Mouse (Mus musculus) small intestine, adult 2 months (tissue): ENCODE measurements at regions not wholly inside any gene's neighbourhood (a gene's known extent, or its start where the extent isn't known, plus 50 kb on each side); places are given as distances from the start of the nearest gene placed in this dataset.

Experiments
- H3K27ac ChIP-seq: fragments of 200-500 bp; 2 replicates; pipeline ENCODE4 v1.5.1; 2012; ENCODE audit warnings: low read depth, low read length, control low read depth, inconsistent platforms; ENCODE audit not compliant: insufficient read depth
- H3K27me3 ChIP-seq: fragments of 200-500 bp; 2 replicates; pipeline ENCODE4 v1.6.1; 2012; ENCODE audit warnings: mild to moderate bottlenecking, moderate library complexity, low read length, inconsistent platforms; ENCODE audit not compliant: control insufficient read depth, insufficient read depth
- H3K36me3 ChIP-seq: fragments of 200-500 bp; 2 replicates; pipeline ENCODE4 v1.6.1; 2012; ENCODE audit warnings: mild to moderate bottlenecking, low read length, control low read depth, inconsistent platforms; ENCODE audit not compliant: control insufficient read depth, insufficient read depth
- H3K4me1 ChIP-seq: fragments of 200-500 bp; 2 replicates; pipeline ENCODE4 v1.6.1; 2012; ENCODE audit warnings: low read length, inconsistent platforms, mixed read lengths; ENCODE audit not compliant: control insufficient read depth, insufficient read depth, insufficient read length
- H3K4me3 ChIP-seq: fragments of 200-500 bp; 2 replicates; pipeline ENCODE4 v1.5.1; 2012; ENCODE audit warnings: low read depth, mild to moderate bottlenecking, control low read depth, inconsistent platforms, low read length, moderate library complexity
- CTCF ChIP-seq: fragments of 200-500 bp; IDR thresholded peaks from 2 replicates; pipeline ENCODE4 v1.5.1; 2012; ENCODE audit warnings: low read depth, mild to moderate bottlenecking, control low read depth, inconsistent platforms, low read length, moderate library complexity, mixed read lengths; ENCODE audit not compliant: insufficient replicate concordance, insufficient read length; ENCODE audit errors: extremely low read depth
- POLR2A ChIP-seq: fragments of 200-500 bp; IDR thresholded peaks from 2 replicates; pipeline ENCODE4 v1.6.1; 2012; ENCODE audit warnings: low read depth, mild to moderate bottlenecking, control low read depth, inconsistent platforms, low read length, moderate library complexity
- WGBS: fragments of 180-500 bp; shearing (Covaris S2); methylation state at CpG from one replicate; pipeline ENCODE4 v1.1.7; 2018; 5-methylcytosine and 5-hydroxymethylcytosine counted together

GRCm38 (mm10) chr6:101464910-101465309, 87.2 kb upstream of the Pdzrn3 start:
- H3K27me3 ChIP-seq: no peaks in the 10 kb centered on the region
- no peak for TF ChIP-seq CTCF
- TF ChIP-seq POLR2A: no peak
- H3K4me1 ChIP-seq: no peaks in the 10 kb centered on the region
- no peaks in the 10 kb centered on the region for H3K36me3 ChIP-seq
- H3K4me3 ChIP-seq: no peak overlapping the region
- H3K27ac ChIP-seq: no peak overlapping the region
- WGBS: 81% methylated on average over 1 of the region's 1 CpGs

GRCm38 (mm10) chr6:101463812-101464320, 86.2 kb upstream of the Pdzrn3 start:
- Histone ChIP-seq H3K27me3 (no peaks in the 10 kb centered on the region), H3K27ac (no peak overlapping the region), H3K4me1 (no peaks in the 10 kb centered on the region), H3K4me3 (no peak overlapping the region), H3K36me3 (no peaks in the 10 kb centered on the region)
- 81% methylated on average over 3 of the region's 3 CpGs for WGBS
- TF ChIP-seq CTCF (no peak), POLR2A (no peak)

GRCm38 (mm10) chr6:101446720-101447119, 69.0 kb upstream of the Pdzrn3 start:
- 74% methylated on average over 5 of the region's 5 CpGs for WGBS
- TF ChIP-seq CTCF (no peak), POLR2A (no peak)
- H3K4me1 ChIP-seq: no peaks in the 10 kb centered on the region
- no peaks in the 10 kb centered on the region for H3K36me3 ChIP-seq
- H3K27me3 ChIP-seq: no peaks in the 10 kb centered on the region
- no peak overlapping the region for H3K4me3 ChIP-seq
- H3K27ac ChIP-seq: no peak overlapping the region

GRCm38 (mm10) chr6:101446316-101446715, 68.6 kb upstream of the Pdzrn3 start:
- Histone ChIP-seq H3K27ac (no peak overlapping the region), H3K36me3 (no peaks in the 10 kb centered on the region), H3K4me1 (no peaks in the 10 kb centered on the region), H3K27me3 (no peaks in the 10 kb centered on the region), H3K4me3 (no peak overlapping the region)
- 46% methylated on average over 2 of the region's 2 CpGs for WGBS
- TF ChIP-seq CTCF (no peak), POLR2A (no peak)

- H3K36me3 ChIP-seq: no peaks in the 10 kb centered on the region
- no peak overlapping the region for H3K27ac ChIP-seq
- no peak overlapping the region for H3K4me3 ChIP-seq
- H3K27me3 ChIP-seq: no peaks in the 10 kb centered on the region
- 90% methylated on average over 8 of the region's 8 CpGs for WGBS
- no peak for TF ChIP-seq POLR2A
- TF ChIP-seq CTCF: no peak
- H3K4me1 ChIP-seq: no peaks in the 10 kb centered on the region
These were observed 55.1 kb upstream of the Pdzrn3 start for GRCm38 (mm10) chr6:101432769-101433168.

GRCm38 (mm10) chr6:101429634-101430033, 51.9 kb upstream of the Pdzrn3 start:
- Histone ChIP-seq H3K36me3 (no peaks in the 10 kb centered on the region), H3K4me1 (no peaks in the 10 kb centered on the region), H3K27me3 (no peaks in the 10 kb centered on the region), H3K27ac (no peak overlapping the region), H3K4me3 (no peak overlapping the region)
- 33% methylated on average over 2 of the region's 2 CpGs for WGBS
- TF ChIP-seq POLR2A (no peak), CTCF (no peak)
